Mouse (Mus musculus): ENCODE measurements around the gene Manba.

DNA sequence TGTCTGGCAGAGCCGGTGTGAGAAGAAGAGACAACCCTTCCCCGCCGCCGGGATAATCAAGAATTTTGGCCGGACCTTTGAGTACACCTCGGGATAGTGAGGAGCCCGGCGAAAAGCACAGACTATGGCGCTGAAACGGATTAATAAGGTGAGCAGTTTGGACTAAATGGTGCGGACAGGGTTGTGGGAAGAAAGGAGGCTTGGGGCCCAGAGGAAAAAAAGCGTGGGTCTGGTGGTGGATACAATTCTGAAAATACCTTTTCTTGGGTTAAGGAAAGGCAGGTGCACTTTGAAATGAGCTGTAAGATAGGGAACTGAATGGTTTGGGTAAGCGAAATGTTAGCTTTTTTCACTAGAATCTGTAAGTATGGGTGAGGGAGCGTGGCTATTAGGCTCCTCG is 45.8 kb upstream of the Manba start:
- TF ChIP-seq CTCF (IDR thresholded peaks at IDR 0.05; ENCODE audit: extremely low read depth, insufficient read depth, insufficient read length, insufficient replicate concordance) (no peak), POLR2A (IDR thresholded peaks at IDR 0.05; ENCODE audit: low read depth, low read length) (no peak)

All from spleen, adult 2 months (tissue).